Mouse (Mus musculus): ENCODE results near the gene Pipox. TPM values are rescaled to one million over a fixed set of nuclear protein-coding genes. Genes with fewer than 3 reads are reported as not detected.

Pipox gene
- 3.2 and 3.8 TPM in 2 replicates for polyA plus RNA-seq (2012; rRNA removed)

GRCm38 (mm10) chr11:77893787-77894718, at the start of gene Pipox:
Pipox (minus strand) TSS chr11:77894096.
- peak within 1 kb of the TSS; percentile 48 for H3K27ac ChIP-seq (ENCODE audit: insufficient read depth, low read length)
- H3K4me3 ChIP-seq (ENCODE audit: insufficient read depth, low read length) = no peak within 1 kb of the TSS
- peaks cover 4% of the 10 kb centered on the region; the same call in 1 of the 2 replicates for H3K4me1 ChIP-seq (ENCODE audit: control insufficient read depth, insufficient read depth, low read length)
- TF ChIP-seq POLR2A (IDR thresholded peaks at IDR 0.05; ENCODE audit: extremely low read depth, insufficient read depth, low read length) (no peak), CTCF (IDR thresholded peaks at IDR 0.05; ENCODE audit: extremely low read depth, insufficient read depth, low read length) (no peak; the same call in 1 of the 2 replicates)

GRCm38 (mm10) chr11:77942230-77942629, 48.3 kb upstream of the Pipox start:
- TF ChIP-seq CTCF (IDR thresholded peaks at IDR 0.05; ENCODE audit: extremely low read depth, insufficient read depth, low read length) (no peak), POLR2A (IDR thresholded peaks at IDR 0.05; ENCODE audit: extremely low read depth, insufficient read depth, low read length) (no peak)
- no peak overlapping the region for H3K4me3 ChIP-seq (ENCODE audit: insufficient read depth, low read length)
- no peaks in the 10 kb centered on the region for H3K4me1 ChIP-seq (ENCODE audit: control insufficient read depth, insufficient read depth, low read length)
- H3K27ac ChIP-seq (ENCODE audit: insufficient read depth, low read length) = no peak overlapping the region

DNA sequence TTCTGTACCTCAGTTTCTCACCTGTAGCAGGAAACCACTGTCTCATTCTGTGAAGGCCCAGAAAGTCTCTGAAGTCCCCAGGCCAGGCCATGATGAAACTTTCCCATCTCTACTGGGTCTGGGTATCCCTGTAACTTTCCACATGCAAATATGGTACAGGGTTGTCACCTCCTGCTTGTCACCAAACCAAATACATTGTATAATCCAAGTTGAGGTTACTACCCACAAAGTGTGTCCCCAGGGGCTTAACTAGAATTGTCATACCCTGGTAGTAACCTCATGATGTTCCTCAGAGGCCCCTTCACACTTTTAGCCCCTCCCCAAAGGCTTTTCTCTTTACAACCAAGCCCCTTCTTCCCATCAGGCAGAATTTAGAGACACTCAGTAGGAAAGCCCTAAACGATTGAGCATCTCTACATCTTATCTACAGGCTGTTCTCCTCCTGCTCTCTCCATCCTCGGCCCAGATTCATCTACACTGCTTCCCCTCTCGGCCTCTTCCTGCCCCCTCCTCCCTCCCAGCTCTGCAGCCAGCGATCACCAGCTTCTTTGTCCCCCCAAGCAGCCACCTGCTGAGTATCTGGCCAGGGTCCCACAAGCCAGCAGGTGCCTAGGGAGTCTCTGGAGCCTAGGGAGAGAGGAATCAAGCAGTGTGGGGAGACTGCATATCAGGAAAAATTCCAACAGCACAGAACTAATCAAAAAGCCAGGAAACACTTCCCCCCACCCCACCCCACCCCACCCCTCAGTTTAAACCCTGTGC, 43.9 kb upstream of the Pipox start:
- TF ChIP-seq CTCF (IDR thresholded peaks at IDR 0.05; ENCODE audit: extremely low read depth, insufficient read depth, low read length) (no peak), POLR2A (IDR thresholded peaks at IDR 0.05; ENCODE audit: extremely low read depth, insufficient read depth, low read length) (no peak)
- Histone ChIP-seq H3K4me3 (ENCODE audit: insufficient read depth, low read length) (no peak overlapping the region), H3K27ac (ENCODE audit: insufficient read depth, low read length) (no peak overlapping the region), H3K4me1 (ENCODE audit: control insufficient read depth, insufficient read depth, low read length) (peaks cover 3% of the 10 kb centered on the region)

DNA sequence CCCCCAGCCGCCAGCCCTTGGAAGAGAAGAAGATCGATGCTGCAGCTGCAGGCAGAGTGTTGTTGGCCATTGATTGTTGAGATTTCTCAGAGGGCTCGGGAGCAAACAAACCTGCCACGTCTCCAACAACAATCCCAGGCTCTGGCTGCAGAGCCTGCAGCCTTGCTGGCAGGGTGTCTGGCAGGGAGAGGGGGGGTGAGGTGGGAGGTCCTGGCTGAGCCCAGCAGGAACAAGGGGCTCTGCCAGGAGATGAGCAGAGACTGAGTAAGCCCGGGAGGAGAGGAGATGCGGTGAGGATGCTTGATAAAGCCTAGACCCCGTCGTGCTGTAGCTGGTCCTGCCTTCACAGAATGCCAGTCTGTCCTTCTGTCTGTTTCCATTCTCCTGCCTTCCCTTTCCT, 43.0 kb upstream of the Pipox start:
- H3K4me3 ChIP-seq (ENCODE audit: insufficient read depth, low read length) = no peak overlapping the region

DNA sequence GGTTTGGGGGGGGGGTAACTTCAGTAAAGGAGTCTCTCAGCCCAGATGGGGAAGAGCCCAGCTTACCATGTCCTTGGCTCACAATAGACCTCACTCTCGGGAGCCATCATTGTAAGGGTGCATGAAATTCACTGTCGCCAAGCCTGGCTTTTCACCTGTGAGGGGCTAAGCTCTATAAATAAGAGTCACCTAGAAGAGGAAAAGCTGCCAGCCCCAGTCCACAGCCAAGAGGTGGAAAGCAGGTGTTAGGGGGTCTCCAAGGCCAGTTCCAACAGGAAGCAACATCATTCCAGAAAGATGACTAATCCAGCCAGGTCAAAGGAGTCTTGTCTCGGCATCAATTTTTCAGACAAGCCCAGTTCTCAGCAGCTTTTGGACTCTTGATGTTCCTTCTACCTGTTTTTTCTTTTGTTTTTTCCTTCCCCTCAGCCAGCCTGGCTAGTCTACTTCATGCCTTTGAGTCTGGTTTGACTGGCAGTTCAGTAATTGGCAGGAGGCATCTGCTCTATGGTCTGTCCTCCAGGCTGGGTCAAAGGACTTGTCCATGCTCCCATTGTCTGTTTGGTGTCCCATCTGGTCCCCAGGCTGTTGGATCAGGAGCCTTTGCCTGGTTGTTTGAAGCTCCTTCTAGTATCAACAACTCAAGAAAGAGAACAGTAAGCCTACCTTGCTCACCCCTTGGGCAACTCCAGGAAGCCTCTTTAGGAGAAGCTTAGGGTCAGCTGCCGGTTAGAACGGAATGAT, 40.8 kb upstream of the Pipox start:
- Histone ChIP-seq H3K27ac (ENCODE audit: insufficient read depth, low read length) (no peak overlapping the region), H3K4me3 (ENCODE audit: insufficient read depth, low read length) (0 out of 2 replicates have a peak overlapping the region, but pooled peaks have one; percentile 12), H3K4me1 (ENCODE audit: control insufficient read depth, insufficient read depth, low read length) (peaks cover 3% of the 10 kb centered on the region)
- TF ChIP-seq POLR2A (IDR thresholded peaks at IDR 0.05; ENCODE audit: extremely low read depth, insufficient read depth, low read length) (no peak), CTCF (IDR thresholded peaks at IDR 0.05; ENCODE audit: extremely low read depth, insufficient read depth, low read length) (no peak)

More for the DNA sequence above, 43.0 kb upstream of the Pipox start:
- peaks cover 3% of the 10 kb centered on the region for H3K4me1 ChIP-seq (ENCODE audit: control insufficient read depth, insufficient read depth, low read length)
- no peak overlapping the region for H3K27ac ChIP-seq (ENCODE audit: insufficient read depth, low read length)
- TF ChIP-seq POLR2A (IDR thresholded peaks at IDR 0.05; ENCODE audit: extremely low read depth, insufficient read depth, low read length) (no peak), CTCF (IDR thresholded peaks at IDR 0.05; ENCODE audit: extremely low read depth, insufficient read depth, low read length) (no peak)

GRCm38 (mm10) chr11:77934111-77934521, 40.2 kb upstream of the Pipox start:
- H3K4me1 ChIP-seq (ENCODE audit: control insufficient read depth, insufficient read depth, low read length) = peaks cover 3% of the 10 kb centered on the region
- H3K4me3 ChIP-seq (ENCODE audit: insufficient read depth, low read length) = peak overlapping the region; percentile 79; the same call in 1 of the 2 replicates
- H3K27ac ChIP-seq (ENCODE audit: insufficient read depth, low read length) = 0 out of 2 replicates have a peak overlapping the region, but pooled peaks have one; percentile 12
- TF ChIP-seq CTCF (IDR thresholded peaks at IDR 0.05; ENCODE audit: extremely low read depth, insufficient read depth, low read length) = no peak
- TF ChIP-seq POLR2A (IDR thresholded peaks at IDR 0.05; ENCODE audit: extremely low read depth, insufficient read depth, low read length) = no peak

GRCm38 (mm10) chr11:77932576-77932975, 38.7 kb upstream of the Pipox start:
- Histone ChIP-seq H3K4me1 (ENCODE audit: control insufficient read depth, insufficient read depth, low read length) (peaks cover 3% of the 10 kb centered on the region), H3K27ac (ENCODE audit: insufficient read depth, low read length) (no peak overlapping the region), H3K4me3 (ENCODE audit: insufficient read depth, low read length) (peak overlapping the region; percentile 79)
- no peak for TF ChIP-seq POLR2A (IDR thresholded peaks at IDR 0.05; ENCODE audit: extremely low read depth, insufficient read depth, low read length)
- TF ChIP-seq CTCF (IDR thresholded peaks at IDR 0.05; ENCODE audit: extremely low read depth, insufficient read depth, low read length) = no peak

GRCm38 (mm10) chr11:77931541-77932433, 37.9 kb upstream of the Pipox start:
- H3K27ac ChIP-seq (ENCODE audit: insufficient read depth, low read length) = 0 out of 2 replicates have a peak overlapping the region, but pooled peaks have one; percentile 73
- peak overlapping the region; percentile 79 for H3K4me3 ChIP-seq (ENCODE audit: insufficient read depth, low read length)
- TF ChIP-seq POLR2A (IDR thresholded peaks at IDR 0.05; ENCODE audit: extremely low read depth, insufficient read depth, low read length) = no peak
- TF ChIP-seq CTCF (IDR thresholded peaks at IDR 0.05; ENCODE audit: extremely low read depth, insufficient read depth, low read length) = no peak
- peaks cover 3% of the 10 kb centered on the region for H3K4me1 ChIP-seq (ENCODE audit: control insufficient read depth, insufficient read depth, low read length)
